Mouse (Mus musculus) ES-Bruce4 (cell line): ENCODE measurements at regions not wholly inside any gene's neighbourhood (a gene's known extent, or its start where the extent isn't known, plus 50 kb on each side); places are given as distances from the start of the nearest gene placed in this dataset.

ENCODE experiments used
- CTCF ChIP-seq: IDR thresholded peaks from one replicate; pipeline ENCODE4 v1.8.1; 2011; ENCODE audit warnings: low read depth, low read length
- POLR2A ChIP-seq: IDR thresholded peaks from one replicate; pipeline ENCODE4 v1.8.1; 2011; ENCODE audit warnings: low read length; ENCODE audit not compliant: insufficient read depth

- TF ChIP-seq CTCF, result peak; percentile 81
- no peak for TF ChIP-seq POLR2A
These were observed 85.0 kb upstream of the Habp2 start for GRCm38 (mm10) chr19:56201738-56202480.
